ENCODE assay signal across 10 mouse cellular contexts in genomic region chr12:102148746-102149145, GRCm38 (mm10). TPM values are rescaled to one million over a fixed set of nuclear protein-coding genes. Genes with fewer than 3 reads are reported as not detected.
DNase-seq lines count a peak whose midpoint lies in the region; ATAC-seq and TF ChIP-seq lines count a peak whose summit lies in the region.
"Had no signal": no experiment of that assay in that cellular context is flagged by ENCODE, and none has a peak within 500 bp of the region (broad histone marks: within the 10 kb centered on the region; RNA-seq: fewer than 3 reads in every experiment).

No protein-coding gene starts in this region.

- peak; percentile 13 for DNase-seq in kidney, adult 2 months
- peak; percentile 46 for DNase-seq in 3T3-L1 (ENCODE audit: low read depth, low spot score)
- peak; percentile 31 for DNase-seq in A20 (ENCODE audit: low read depth, low spot score)
- no peak for DNase-seq in lung, postnatal 0 days (ENCODE audit: low spot score)
- no peak for DNase-seq in right cerebral cortex, postnatal 25 days
- DNase-seq: embryo, embryonic 11 days had no signal

- no peak for TF ChIP-seq POLR2A in kidney, adult 2 months (IDR thresholded peaks at IDR 0.05; ENCODE audit: low read depth, low read length)

- H3K9ac ChIP-seq in kidney, embryonic 15.5 days = no peak overlapping the region
- no peak overlapping the region for H3K9ac ChIP-seq in lung, postnatal 0 days (replicated peaks; ENCODE audit: low read depth)
- H3K9ac ChIP-seq: midbrain, embryonic 12.5 days had no signal

- H3K4me2 ChIP-seq in kidney, embryonic 15.5 days = no peak overlapping the region
- no peak overlapping the region for H3K4me2 ChIP-seq in lung, postnatal 0 days (replicated peaks; ENCODE audit: low read depth, low read length)
- H3K4me2 ChIP-seq: midbrain, embryonic 12.5 days had no signal

- H3K4me1 ChIP-seq in kidney, adult 2 months (ENCODE audit: control insufficient read depth, insufficient read depth, low read length) = peaks cover 4% of the 10 kb centered on the region; the same call in 1 of the 2 replicates
- no peaks in the 10 kb centered on the region for H3K4me1 ChIP-seq in kidney, embryonic 15.5 days
- H3K4me1 ChIP-seq in lung, postnatal 0 days (ENCODE audit: insufficient read depth, low read depth, low read length) = no peaks in the 10 kb centered on the region; the same call in 1 of the 2 replicates
- H3K4me1 ChIP-seq: midbrain, embryonic 12.5 days had no signal

- no peak overlapping the region for H3K4me3 ChIP-seq in kidney, adult 2 months (ENCODE audit: insufficient read depth, low read depth, low read length)
- no peak overlapping the region for H3K4me3 ChIP-seq in kidney, embryonic 15.5 days (replicated peaks)
- no peak overlapping the region for H3K4me3 ChIP-seq in lung, postnatal 0 days (ENCODE audit: low read depth, low read length)
- H3K4me3 ChIP-seq: midbrain, embryonic 12.5 days had no signal

- H3K9me3 ChIP-seq in kidney, embryonic 15.5 days (replicated peaks) = no peaks in the 10 kb centered on the region
- no peaks in the 10 kb centered on the region for H3K9me3 ChIP-seq in lung, postnatal 0 days (ENCODE audit: low read length)
- H3K9me3 ChIP-seq: midbrain, embryonic 12.5 days had no signal

- no peak for TF ChIP-seq EP300 in lung, postnatal 0 days (IDR thresholded peaks at IDR 0.05)

- no peak for ATAC-seq in kidney, embryonic 15.5 days (replicated peaks; ENCODE audit: low FRiP score)
- no peak for ATAC-seq in lung, postnatal 0 days
- no peak for ATAC-seq in erythroblast, adult 5-6 weeks (replicated peaks; ENCODE audit: low FRiP score, poor library complexity, severe bottlenecking)

- peak; percentile 49 for TF ChIP-seq CTCF in kidney, adult 2 months (conservative IDR thresholded peaks at IDR 0.05; ENCODE audit: insufficient read depth, insufficient read length, low read depth, low read length)
- TF ChIP-seq CTCF in lung, postnatal 0 days (IDR thresholded peaks at IDR 0.05) = peak; percentile 67

- no peaks in the 10 kb centered on the region for H3K27me3 ChIP-seq in kidney, adult 2 months (replicated peaks; ENCODE audit: control insufficient read depth, insufficient read depth, low read length)
- no peaks in the 10 kb centered on the region for H3K27me3 ChIP-seq in kidney, embryonic 15.5 days
- H3K27me3 ChIP-seq in lung, postnatal 0 days (replicated peaks; ENCODE audit: insufficient read depth, low read length) = no peaks in the 10 kb centered on the region
- H3K27me3 ChIP-seq: midbrain, embryonic 12.5 days had no signal

- 89% methylated on average over 2 of the region's 2 CpGs for WGBS in kidney, adult 2 months
- WGBS in kidney, embryonic 15.5 days = 91% methylated on average over 2 of the region's 2 CpGs
- 84% methylated on average over 2 of the region's 2 CpGs for WGBS in lung, postnatal 0 days

- H3K36me3 ChIP-seq in kidney, adult 2 months (ENCODE audit: control insufficient read depth, insufficient read depth, low read length) = no peaks in the 10 kb centered on the region
- H3K36me3 ChIP-seq in kidney, embryonic 15.5 days = no peaks in the 10 kb centered on the region
- H3K36me3 ChIP-seq in lung, postnatal 0 days (ENCODE audit: insufficient read depth, low read length) = no peaks in the 10 kb centered on the region
- H3K36me3 ChIP-seq: midbrain, embryonic 12.5 days had no signal

- H3K27ac ChIP-seq in kidney, adult 2 months (ENCODE audit: insufficient read depth, low read depth, low read length) = no peak overlapping the region
- H3K27ac ChIP-seq in kidney, embryonic 15.5 days = no peak overlapping the region
- H3K27ac ChIP-seq in lung, postnatal 0 days (ENCODE audit: low read length) = no peak overlapping the region
- H3K27ac ChIP-seq: midbrain, embryonic 12.5 days had no signal

RNA-seq across cellular contexts. Expression of gene Slc24a4, which starts 20.2 kb away (rescaled TPM):
- polyA plus RNA-seq in kidney, adult 2 months (2012; rRNA removed) = 0.05 and 0.11 TPM in 2 replicates
- 0.06 and 0.10 TPM in 2 replicates for polyA plus RNA-seq in kidney, embryonic 15.5 days (2015; fragmentation: Nextera tagmentation; extraction: Ambion mirVana)
- polyA plus RNA-seq in lung, postnatal 0 days (2015; fragmentation: Nextera tagmentation; extraction: Ambion mirVana) = 10.2 and 10.7 TPM in 2 replicates
- not detected in 2 replicates for total RNA-seq in erythroblast, adult 5-6 weeks (2015; ENCODE audit: low replicate concordance)
- not detected in 2 replicates for total RNA-seq in erythroblast, adult 5-6 weeks (2017; ENCODE audit: low replicate concordance)
- total RNA-seq: gastrocnemius, adult 8-10 months had no signal

Comparison
In these comparisons a context has a peak if more than half of its experiments do, and no peak if none do; other contexts are left out.
1. DNase-seq: peak in kidney, adult 2 months (single experiment), 3T3-L1 (single experiment) and A20 (single experiment); none in lung, postnatal 0 days (single experiment) and right cerebral cortex, postnatal 25 days (single experiment).
2. RNA of gene Slc24a4, which starts 20.2 kb away (polyA plus RNA-seq): 10.2 to 10.7 TPM in lung, postnatal 0 days; 0.06 to 0.10 TPM in kidney, embryonic 15.5 days and 0.05 to 0.11 TPM in kidney, adult 2 months; every median in the first group is over 10 times any median in the second.